Mouse (Mus musculus) liver, embryonic 15.5 days (tissue): ENCODE data around the gene Nfib. TPM values are rescaled to one million over a fixed set of nuclear protein-coding genes. Genes with fewer than 3 reads are reported as not detected.

Experiments used
- ATAC-seq: fragments of 200-750 bp; cut with Nextera tagmentation; 2 replicates; pipeline ENCODE4 v1.8.0; 2017; ENCODE audit warnings: moderate number of reproducible peaks, mild to moderate bottlenecking, moderate library complexity; ENCODE audit not compliant: insufficient read depth
- H3K27ac ChIP-seq: fragments of 300-500 bp; sonication (generic); replicated peaks from 2 replicates; pipeline ENCODE4 v1.5.1; 2015; ENCODE audit warnings: mild to moderate bottlenecking, inconsistent platforms
- H3K27me3 ChIP-seq: fragments of 300-500 bp; sonication (generic); 2 replicates; pipeline ENCODE4 v1.6.1; 2015; ENCODE audit warnings: mild to moderate bottlenecking, inconsistent platforms
- H3K36me3 ChIP-seq: fragments of 300-500 bp; sonication (generic); replicated peaks from 2 replicates; pipeline ENCODE4 v1.6.1; 2015; ENCODE audit warnings: moderate library complexity, mild to moderate bottlenecking, inconsistent platforms
- H3K4me1 ChIP-seq: fragments of 300-500 bp; sonication (generic); replicated peaks from 2 replicates; pipeline ENCODE4 v1.6.1; 2015; ENCODE audit warnings: inconsistent platforms
- H3K4me2 ChIP-seq: fragments of 300-500 bp; sonication (generic); 2 replicates; pipeline ENCODE4 v1.6.1; 2015; ENCODE audit warnings: moderate library complexity, mild to moderate bottlenecking, inconsistent platforms
- H3K4me3 ChIP-seq: fragments of 300-500 bp; sonication (generic); replicated peaks from 2 replicates; pipeline ENCODE4 v1.5.1; 2015; ENCODE audit warnings: mild to moderate bottlenecking, inconsistent platforms
- H3K9ac ChIP-seq: fragments of 300-500 bp; sonication (generic); 2 replicates; pipeline ENCODE4 v1.6.1; 2015; ENCODE audit warnings: moderate library complexity, mild to moderate bottlenecking, inconsistent platforms
- H3K9me3 ChIP-seq: fragments of 300-500 bp; sonication (generic); replicated peaks from 2 replicates; pipeline ENCODE4 v1.6.1; 2016; ENCODE audit warnings: inconsistent platforms
- WGBS: fragments of 180-500 bp; shearing (Covaris S2); methylation state at CpG from one replicate; pipeline ENCODE4 v1.1.7; 2015; ENCODE audit warnings: mixed read lengths; ENCODE audit not compliant: insufficient replicate concordance; 5-methylcytosine and 5-hydroxymethylcytosine counted together
- polyA plus RNA-seq: library from polyadenylated mRNA; unstranded; fragments of >200 nt; fragmentation: Nextera tagmentation; extraction: Ambion mirVana; gene quantifications from 2 replicates; pipeline ENCODE4 v1.2.1, GENCODE M21; 2015

The Nfib gene
- polyA plus RNA-seq, 1 experiment from 2014 or later: 4.7 TPM

- Histone ChIP-seq H3K9ac (no peak overlapping the region), H3K4me1 (no peaks in the 10 kb centered on the region), H3K27me3 (no peaks in the 10 kb centered on the region), H3K4me3 (no peak overlapping the region), H3K36me3 (no peaks in the 10 kb centered on the region), H3K9me3 (no peaks in the 10 kb centered on the region), H3K27ac (no peak overlapping the region), H3K4me2 (no peak overlapping the region)
- no peak for ATAC-seq
- 71% methylated on average over 11 of the region's 11 CpGs for WGBS
These were observed 368.6 kb downstream of the Nfib start for GRCm38 (mm10) chr4:82336951-82337381.

GRCm38 (mm10) chr4:82335266-82335865, 370.2 kb downstream of the Nfib start:
- H3K9ac ChIP-seq: no peak overlapping the region
- H3K27ac ChIP-seq: no peak overlapping the region
- WGBS: 72% methylated on average over 4 of the region's 4 CpGs
- no peaks in the 10 kb centered on the region for H3K36me3 ChIP-seq
- H3K9me3 ChIP-seq: no peaks in the 10 kb centered on the region
- H3K4me2 ChIP-seq: no peak overlapping the region
- ATAC-seq: no peak
- H3K27me3 ChIP-seq: no peaks in the 10 kb centered on the region
- H3K4me3 ChIP-seq: no peak overlapping the region
- H3K4me1 ChIP-seq: no peaks in the 10 kb centered on the region

- Histone ChIP-seq H3K9ac (no peak overlapping the region), H3K4me3 (no peak overlapping the region), H3K9me3 (no peaks in the 10 kb centered on the region), H3K4me2 (no peak overlapping the region), H3K36me3 (no peaks in the 10 kb centered on the region), H3K27ac (no peak overlapping the region), H3K4me1 (no peaks in the 10 kb centered on the region), H3K27me3 (no peaks in the 10 kb centered on the region)
- WGBS: 63% methylated on average over 3 of the region's 3 CpGs
- ATAC-seq: no peak
These were observed 372.1 kb downstream of the Nfib start for GRCm38 (mm10) chr4:82333413-82333812.

GRCm38 (mm10) chr4:82330095-82330494, 375.5 kb downstream of the Nfib start:
- H3K4me1 ChIP-seq: no peaks in the 10 kb centered on the region
- H3K27me3 ChIP-seq: no peaks in the 10 kb centered on the region
- H3K4me3 ChIP-seq: no peak overlapping the region
- H3K4me2 ChIP-seq: no peak overlapping the region
- 42% methylated on average over 4 of the region's 4 CpGs for WGBS
- H3K9ac ChIP-seq: no peak overlapping the region
- ATAC-seq: no peak
- no peaks in the 10 kb centered on the region for H3K9me3 ChIP-seq
- H3K27ac ChIP-seq: no peak overlapping the region
- H3K36me3 ChIP-seq: no peaks in the 10 kb centered on the region

- Histone ChIP-seq H3K27ac (no peak overlapping the region), H3K4me2 (no peak overlapping the region), H3K27me3 (no peaks in the 10 kb centered on the region), H3K4me1 (no peaks in the 10 kb centered on the region), H3K36me3 (no peaks in the 10 kb centered on the region), H3K9me3 (no peaks in the 10 kb centered on the region), H3K9ac (no peak overlapping the region), H3K4me3 (no peak overlapping the region)
- ATAC-seq: no peak
- WGBS: 50% methylated on average over 3 of the region's 3 CpGs
These were observed 379.4 kb downstream of the Nfib start for GRCm38 (mm10) chr4:82326140-82326529.

GRCm38 (mm10) chr4:82325409-82326139, 380.0 kb downstream of the Nfib start:
- Histone ChIP-seq H3K4me2 (no peak overlapping the region), H3K4me3 (no peak overlapping the region), H3K4me1 (no peaks in the 10 kb centered on the region), H3K36me3 (no peaks in the 10 kb centered on the region), H3K27me3 (no peaks in the 10 kb centered on the region), H3K9ac (no peak overlapping the region), H3K9me3 (no peaks in the 10 kb centered on the region), H3K27ac (no peak overlapping the region)
- 51% methylated on average over 6 of the region's 6 CpGs for WGBS
- ATAC-seq: no peak

GRCm38 (mm10) chr4:82324977-82325376, 380.6 kb downstream of the Nfib start:
- Histone ChIP-seq H3K27ac (no peak overlapping the region), H3K27me3 (no peaks in the 10 kb centered on the region), H3K9ac (no peak overlapping the region), H3K4me1 (no peaks in the 10 kb centered on the region), H3K4me2 (no peak overlapping the region), H3K36me3 (no peaks in the 10 kb centered on the region), H3K4me3 (no peak overlapping the region), H3K9me3 (no peaks in the 10 kb centered on the region)
- no peak for ATAC-seq
- WGBS: 59% methylated on average over 3 of the region's 3 CpGs

- 55% methylated on average over 4 of the region's 4 CpGs for WGBS
These were observed 384.5 kb downstream of the Nfib start for GRCm38 (mm10) chr4:82321008-82321407.

GRCm38 (mm10) chr4:82319388-82319787, 386.2 kb downstream of the Nfib start:
- Histone ChIP-seq H3K9ac (no peak overlapping the region), H3K36me3 (no peaks in the 10 kb centered on the region), H3K4me3 (no peak overlapping the region), H3K27me3 (no peaks in the 10 kb centered on the region), H3K4me1 (0 out of 2 replicates have a peak, but pooled peaks cover 3% of the 10 kb centered on the region), H3K27ac (no peak overlapping the region), H3K4me2 (no peak overlapping the region), H3K9me3 (no peaks in the 10 kb centered on the region)
- WGBS: 74% methylated on average over 7 of the region's 7 CpGs
- ATAC-seq: no peak

More at GRCm38 (mm10) chr4:82321008-82321407, 384.5 kb downstream of the Nfib start:
- no peak for ATAC-seq
- H3K4me2 ChIP-seq: no peak overlapping the region
- H3K9ac ChIP-seq: no peak overlapping the region
- H3K27me3 ChIP-seq: no peaks in the 10 kb centered on the region
- no peaks in the 10 kb centered on the region for H3K9me3 ChIP-seq
- H3K4me1 ChIP-seq: 0 out of 2 replicates have a peak, but pooled peaks cover 3% of the 10 kb centered on the region
- H3K36me3 ChIP-seq: no peaks in the 10 kb centered on the region
- no peak overlapping the region for H3K4me3 ChIP-seq
- no peak overlapping the region for H3K27ac ChIP-seq

GRCm38 (mm10) chr4:82316168-82316567, 389.4 kb downstream of the Nfib start:
- H3K36me3 ChIP-seq: no peaks in the 10 kb centered on the region

GRCm38 (mm10) chr4:82315710-82316109, 389.8 kb downstream of the Nfib start:
- Histone ChIP-seq H3K36me3 (no peaks in the 10 kb centered on the region), H3K4me1 (0 out of 2 replicates have a peak, but pooled peaks cover 3% of the 10 kb centered on the region), H3K9ac (no peak overlapping the region), H3K27ac (no peak overlapping the region), H3K4me2 (no peak overlapping the region), H3K9me3 (no peaks in the 10 kb centered on the region), H3K4me3 (no peak overlapping the region), H3K27me3 (no peaks in the 10 kb centered on the region)
- 38% methylated on average over 2 of the region's 2 CpGs for WGBS
- no peak for ATAC-seq

More at GRCm38 (mm10) chr4:82316168-82316567, 389.4 kb downstream of the Nfib start:
- WGBS: 55% methylated on average over 6 of the region's 6 CpGs
- Histone ChIP-seq H3K27me3 (no peaks in the 10 kb centered on the region), H3K9me3 (no peaks in the 10 kb centered on the region), H3K4me2 (no peak overlapping the region), H3K27ac (no peak overlapping the region), H3K4me1 (0 out of 2 replicates have a peak, but pooled peaks cover 3% of the 10 kb centered on the region), H3K4me3 (no peak overlapping the region), H3K9ac (no peak overlapping the region)
- no peak for ATAC-seq
